Mouse (Mus musculus): ENCODE measurements around the gene Shisal2b.
"Not testable (repeated sequence)": the region's sequence is repeated elsewhere in the genome, so short reads cannot be mapped to it uniquely, and the experiment has no call there.

The Shisal2b gene

DNA sequence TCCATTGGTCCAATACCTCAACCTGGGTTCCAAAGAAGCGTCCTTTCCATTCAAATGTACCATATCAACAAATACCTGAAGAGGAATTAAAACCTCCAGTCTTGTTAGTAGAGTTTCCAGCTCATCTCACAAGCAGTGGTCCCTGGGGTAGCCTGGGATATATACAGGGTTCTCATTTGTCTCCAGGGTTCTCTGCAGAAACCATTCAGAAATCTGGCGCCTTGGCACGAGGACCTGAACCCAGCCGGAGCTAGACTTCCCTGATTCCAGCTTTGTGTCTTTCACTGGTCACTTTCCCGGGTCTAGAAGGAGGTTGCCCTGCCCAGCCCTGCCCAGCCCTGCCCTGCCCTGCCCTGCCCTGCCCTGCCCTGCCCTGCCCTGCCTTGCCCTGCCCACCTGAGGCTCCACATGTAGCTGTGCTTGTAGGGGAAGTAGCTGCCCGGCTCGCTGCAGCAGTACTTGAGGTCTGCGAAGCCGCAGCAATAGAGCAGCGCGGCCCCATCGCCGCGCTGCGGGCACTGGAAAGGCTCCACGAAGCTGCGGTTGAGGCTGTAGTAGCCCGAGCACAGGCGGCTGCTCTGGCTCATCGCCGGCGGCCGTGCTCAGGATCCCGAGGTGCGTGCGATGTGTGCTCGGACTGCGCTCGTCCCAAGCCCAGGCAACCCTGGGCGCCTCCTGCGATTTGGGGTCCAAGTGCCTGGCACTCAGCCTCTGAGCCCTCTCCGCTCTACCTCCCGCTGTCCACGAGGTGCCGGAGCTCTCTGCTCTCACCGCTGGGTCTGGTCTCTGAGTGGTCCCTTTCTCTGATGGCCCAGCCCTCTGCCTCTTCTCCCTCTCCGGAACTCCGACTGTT, at the start of gene Shisal2b:
Gene Shisal2b (minus strand): TSS at position 767 of the 853 bp plus-strand sequence.
- DNase-seq (ENCODE audit: low spot score in 2 of 2): peak in 1 of 2 experiments; percentile 6

DNA sequence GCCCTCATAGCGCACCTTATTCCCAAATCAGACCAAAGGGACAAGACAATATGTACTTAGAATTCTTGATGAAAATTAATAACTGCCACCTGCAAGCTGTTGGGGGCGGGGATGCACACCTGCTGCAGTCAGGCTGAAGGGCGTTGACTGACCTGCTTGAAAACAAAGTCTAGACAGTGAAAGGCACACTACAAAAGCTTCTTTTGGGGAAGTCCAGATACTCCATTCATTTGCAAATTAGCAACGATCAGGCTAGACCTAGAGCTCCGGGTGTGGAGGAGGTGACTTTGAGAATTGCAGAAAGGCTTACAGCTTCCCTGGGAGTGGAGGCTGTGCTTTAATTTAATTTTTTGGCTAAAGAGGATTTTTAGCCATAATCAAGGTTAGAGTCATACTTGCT, 47.9 kb upstream of the Shisal2b start:
- DNase-seq (ENCODE audit: low spot score in 2 of 2): not testable (repeated sequence)

DNA sequence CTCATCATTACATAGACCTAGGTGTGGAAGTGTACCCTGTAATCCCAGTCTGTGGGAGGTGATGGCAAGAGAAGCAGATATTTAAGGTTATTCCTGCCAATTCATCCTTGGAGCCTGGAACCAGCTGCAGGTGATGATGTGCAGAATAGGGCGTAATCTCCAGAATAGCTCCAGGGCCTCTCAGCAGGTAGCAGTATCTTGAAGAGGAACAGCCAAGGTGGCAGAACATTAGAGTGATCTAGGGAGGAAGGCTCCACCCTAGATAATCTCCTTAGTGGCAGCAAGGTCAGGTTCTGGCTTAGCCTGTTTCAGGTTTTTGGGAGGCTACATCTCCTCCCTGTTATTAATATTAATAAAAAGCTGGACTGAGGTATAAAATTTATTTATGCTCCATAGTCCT, 47.3 kb upstream of the Shisal2b start:
- DNase-seq (ENCODE audit: low spot score in 2 of 2): not testable (repeated sequence)

DNA sequence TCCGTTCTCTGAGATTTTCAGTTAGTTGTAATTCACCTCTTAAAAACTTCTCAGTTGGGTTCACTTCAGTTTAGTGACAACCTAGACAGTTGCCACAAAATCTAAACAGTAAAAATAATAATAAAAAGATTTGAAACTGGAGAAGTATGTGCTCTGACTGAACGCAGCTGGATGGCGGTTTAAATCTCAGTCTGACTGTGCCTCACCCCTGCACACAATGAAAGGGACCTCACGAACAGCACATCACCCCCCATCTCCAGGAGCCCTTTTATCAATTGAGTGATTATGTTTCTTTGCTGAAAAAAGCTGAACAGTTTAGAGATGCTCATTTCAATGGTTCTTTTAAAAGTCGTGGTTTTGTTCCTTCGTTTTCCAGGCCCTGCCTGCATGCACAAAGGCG, 45.0 kb upstream of the Shisal2b start:
- DNase-seq (ENCODE audit: low spot score in 2 of 2): no peak

DNA sequence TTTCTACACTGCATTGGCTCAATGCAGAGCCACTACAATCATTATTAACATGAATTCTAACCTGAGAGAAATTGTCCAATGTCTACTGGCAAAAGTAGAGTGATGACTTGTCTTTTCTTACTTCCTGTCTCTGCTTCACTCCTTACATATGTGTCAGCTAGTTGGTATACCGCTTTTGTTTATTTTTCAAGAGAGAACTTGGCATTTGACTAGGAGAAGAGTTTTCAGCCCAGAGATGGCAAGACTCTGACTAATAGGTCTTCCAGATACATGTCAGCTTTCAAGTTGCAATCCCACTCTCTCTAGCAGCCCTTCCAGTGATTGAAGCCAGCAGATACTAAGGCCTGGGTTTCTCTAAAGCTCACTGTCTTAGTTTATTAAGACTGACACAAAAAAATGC, 31.1 kb upstream of the Shisal2b start:
- no peak for DNase-seq (ENCODE audit: low spot score in 2 of 2)

DNA sequence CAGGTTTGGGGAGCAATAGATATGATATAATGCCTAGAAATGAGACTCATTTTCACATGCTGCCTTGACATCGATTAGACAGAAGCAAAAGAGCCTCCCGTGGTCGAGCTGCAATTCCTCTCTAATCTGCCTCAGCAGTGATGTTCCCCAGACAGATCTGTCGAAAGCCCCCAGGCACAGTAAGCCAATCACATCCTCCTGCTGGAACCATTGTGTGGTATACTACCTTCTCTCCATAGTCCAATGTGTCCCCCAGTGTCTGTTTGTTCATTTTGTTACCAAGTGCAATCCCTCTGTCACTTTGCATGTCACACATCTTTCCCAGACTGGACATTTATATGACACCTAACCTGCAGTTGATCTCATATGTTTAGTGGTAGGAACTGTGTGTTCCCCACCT, 28.6 kb upstream of the Shisal2b start:
- DNase-seq (ENCODE audit: low spot score in 2 of 2): no peak

DNA sequence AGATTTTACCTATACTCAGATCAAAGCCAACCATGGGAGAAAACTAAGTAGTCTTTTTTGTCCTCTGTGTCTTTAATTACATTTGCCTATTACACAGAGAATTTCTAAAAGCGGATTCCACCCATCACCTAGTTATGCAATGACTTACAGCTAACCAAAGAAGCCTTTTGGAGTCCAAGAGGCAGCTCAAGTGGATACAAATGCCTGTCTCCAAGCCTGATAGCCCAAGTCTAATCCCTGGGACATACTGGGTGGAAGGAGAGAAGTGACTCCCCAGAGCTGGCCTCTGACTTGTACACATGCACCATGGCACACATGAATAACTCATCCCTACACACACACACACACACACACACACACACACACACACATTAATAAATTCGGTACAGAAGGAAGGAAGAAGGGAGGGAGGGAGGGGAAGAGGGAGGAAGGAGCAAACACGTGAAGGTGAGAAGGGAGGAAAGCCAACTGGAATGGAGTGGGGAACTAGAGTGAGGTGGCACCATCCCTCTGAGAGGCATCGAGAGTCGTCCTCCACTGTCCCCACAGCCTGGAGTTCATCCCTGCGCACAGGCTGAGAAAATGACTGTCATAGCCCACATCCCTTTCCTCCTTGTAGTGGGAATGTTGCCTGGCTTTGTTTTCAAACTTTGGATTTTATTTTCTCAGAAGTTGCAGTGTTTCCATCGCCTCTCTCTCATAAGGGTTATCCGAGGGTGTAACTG, 22.8 kb upstream of the Shisal2b start:
- DNase-seq (ENCODE audit: low spot score in 2 of 2): no peak

DNA sequence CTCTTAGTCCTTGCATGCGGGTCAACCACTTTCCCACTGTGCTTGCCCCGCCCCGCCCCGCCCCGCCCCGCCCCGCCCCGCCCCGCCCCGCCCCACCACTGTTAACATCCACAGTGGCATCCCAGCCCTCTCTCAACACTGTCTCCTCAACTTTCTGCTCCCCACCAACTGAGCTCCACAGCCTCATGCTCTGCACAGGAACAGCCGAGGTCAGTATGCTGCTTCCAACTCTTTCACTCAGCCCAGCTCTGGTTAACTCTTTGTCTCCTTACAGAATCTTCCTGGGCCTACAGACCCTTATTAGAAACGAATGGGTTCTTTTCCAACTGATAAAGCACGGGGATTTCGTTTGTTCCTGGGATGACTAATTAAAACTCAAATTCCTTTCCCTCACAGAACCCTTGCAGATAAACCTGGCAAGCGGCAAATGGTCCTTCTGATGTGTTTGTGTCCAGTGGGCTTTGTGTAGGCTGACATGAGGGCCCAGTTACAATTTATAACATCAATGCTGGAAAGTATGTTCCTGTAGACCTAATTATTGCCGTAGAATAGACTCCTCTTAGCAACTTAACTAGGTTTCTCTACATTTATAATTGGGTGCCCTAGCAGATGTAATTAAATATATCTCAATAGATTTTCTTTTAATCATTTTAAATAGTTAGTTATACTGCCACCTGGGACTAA, 20.0 kb upstream of the Shisal2b start:
- no peak for DNase-seq (ENCODE audit: low spot score in 2 of 2)

DNA sequence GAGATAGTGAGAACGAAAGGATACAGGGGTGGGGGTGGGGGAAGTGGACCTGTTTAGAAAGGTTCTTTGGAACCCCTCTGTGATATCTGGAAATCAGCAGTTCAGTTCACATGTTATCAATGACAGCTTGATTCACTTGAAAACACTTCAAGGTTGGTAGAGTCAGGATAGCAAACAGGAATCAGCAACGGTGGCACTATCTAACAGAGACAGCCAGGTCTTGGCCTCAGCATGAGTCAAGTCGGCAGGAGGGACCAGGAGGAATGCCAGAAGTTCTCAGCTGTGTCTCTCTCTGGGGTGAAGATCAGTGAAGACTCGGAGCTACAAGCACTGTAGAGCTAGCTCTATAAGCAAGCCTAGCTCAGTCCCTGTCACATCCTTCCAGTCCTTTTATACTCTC, 14.8 kb upstream of the Shisal2b start:
- DNase-seq (ENCODE audit: low spot score in 2 of 2): no peak

DNA sequence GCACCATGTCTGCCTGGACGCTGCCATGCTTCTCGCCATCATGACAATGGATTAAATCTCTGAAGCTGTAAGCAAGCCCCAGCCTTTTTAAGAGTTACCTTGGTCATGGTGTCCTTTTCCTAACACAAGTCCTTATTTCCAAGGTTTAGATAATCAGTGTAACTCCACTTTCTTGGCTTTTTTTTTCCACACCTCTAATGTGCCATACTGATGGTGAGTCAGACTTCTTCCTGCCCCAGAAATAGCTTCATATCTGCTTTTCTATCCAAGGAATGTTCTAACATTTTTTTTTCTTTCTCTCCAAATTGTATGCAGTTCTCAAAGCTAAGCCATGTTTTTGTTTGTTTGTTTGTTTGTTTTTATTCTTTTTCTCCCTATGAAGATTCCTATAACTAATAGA, 6.2 kb upstream of the Shisal2b start:
- no peak for DNase-seq (ENCODE audit: low spot score in 2 of 2)

DNA sequence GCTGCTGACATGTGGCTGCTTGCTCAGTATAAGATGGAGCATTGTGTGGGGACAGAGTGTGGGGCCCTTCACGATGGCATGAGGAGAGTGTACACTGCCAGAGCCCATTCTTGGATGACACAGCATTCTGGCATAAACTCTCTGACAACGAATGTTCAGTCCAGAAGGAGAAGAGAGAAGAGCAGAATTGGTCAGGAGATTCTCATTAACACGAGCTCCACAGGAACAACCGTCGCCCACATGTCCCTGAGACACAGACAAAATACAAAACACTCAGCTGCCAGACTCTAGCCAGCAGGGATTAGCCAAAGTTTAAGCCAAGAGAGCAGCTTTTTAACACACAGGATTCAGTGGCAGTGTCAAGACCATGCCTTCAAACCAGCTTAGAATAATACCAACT, 3.0 kb upstream of the Shisal2b start:
- no peak for DNase-seq (ENCODE audit: low spot score in 2 of 2)

DNA sequence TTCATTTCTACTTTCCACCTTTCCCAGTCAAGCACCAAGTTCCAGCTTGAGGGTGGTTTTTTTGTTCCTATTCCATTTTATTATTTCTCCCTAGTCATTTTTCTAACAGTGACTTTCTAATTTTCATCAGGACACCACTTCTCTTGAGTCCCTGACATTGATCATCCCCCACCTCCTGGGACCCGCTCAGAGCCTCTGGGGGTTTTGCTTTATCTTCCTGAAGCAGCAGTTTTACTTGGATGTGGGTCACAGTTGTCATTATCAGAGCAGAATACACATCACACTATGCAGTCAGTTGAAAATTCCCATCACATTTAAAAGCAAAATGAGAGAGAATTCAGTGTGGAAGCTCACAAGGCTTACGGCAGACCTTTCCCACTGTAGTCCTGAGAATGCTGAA, 10.0 kb downstream of the Shisal2b start:
- no peak for DNase-seq (ENCODE audit: low spot score in 2 of 2)

DNA sequence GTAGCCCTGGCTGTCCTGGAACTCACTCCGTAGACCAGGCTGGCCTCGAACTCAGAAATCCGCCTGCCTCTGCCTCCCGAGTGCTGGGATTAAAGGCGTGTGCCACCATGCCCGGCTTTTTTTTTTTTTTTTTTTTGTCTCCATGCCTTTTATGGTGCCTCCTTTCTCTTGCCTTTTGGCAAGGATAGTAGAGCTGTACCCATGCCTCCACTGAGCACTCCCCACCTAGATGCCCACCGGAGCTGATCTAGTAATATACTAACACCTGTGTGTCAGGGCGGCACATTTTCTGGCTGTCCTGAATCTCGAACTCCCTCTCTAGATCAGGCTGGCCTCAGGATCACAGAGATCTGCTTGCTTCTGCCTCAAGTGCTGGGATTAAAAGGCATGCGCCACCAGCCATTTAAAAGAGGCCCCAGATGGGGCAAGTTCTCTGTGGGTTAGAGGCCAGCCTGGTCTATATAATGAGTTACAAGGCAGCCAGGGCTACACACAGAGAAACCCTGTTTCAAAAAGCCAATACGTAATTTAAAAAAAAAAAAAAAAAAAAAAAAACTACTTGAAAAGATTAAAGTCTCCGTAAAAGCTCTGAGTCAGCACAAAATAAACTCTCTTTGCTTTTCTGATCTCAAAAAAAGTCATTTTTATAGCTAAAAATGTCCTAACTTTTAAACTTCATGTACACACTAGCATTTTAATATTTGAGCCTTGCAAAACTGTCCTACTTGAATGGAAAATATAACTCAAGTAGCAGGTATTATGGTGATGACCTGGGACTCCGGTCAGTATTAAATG, 20.2 kb downstream of the Shisal2b start:
- no peak for DNase-seq (ENCODE audit: low spot score in 2 of 2)

DNA sequence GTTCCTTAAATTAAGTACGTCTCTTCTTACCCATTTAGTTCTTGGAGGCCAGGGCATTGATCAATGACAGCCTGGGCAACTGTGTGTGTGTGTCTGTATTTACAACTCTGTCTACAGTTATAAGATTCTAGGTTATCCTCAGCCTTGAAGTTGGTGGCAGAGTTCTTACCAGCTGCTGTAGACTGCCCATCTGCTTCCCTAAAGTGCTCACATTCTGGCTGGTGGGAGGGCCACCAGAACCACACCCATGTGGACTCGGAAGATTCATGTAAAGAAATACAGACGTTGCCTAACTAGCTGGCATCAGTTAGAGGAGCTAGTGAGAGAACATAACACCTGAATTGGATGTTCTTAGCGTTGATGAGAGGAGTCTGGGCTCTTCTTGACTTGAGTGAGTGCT, 21.8 kb downstream of the Shisal2b start:
- DNase-seq (ENCODE audit: low spot score in 2 of 2): no peak

DNA sequence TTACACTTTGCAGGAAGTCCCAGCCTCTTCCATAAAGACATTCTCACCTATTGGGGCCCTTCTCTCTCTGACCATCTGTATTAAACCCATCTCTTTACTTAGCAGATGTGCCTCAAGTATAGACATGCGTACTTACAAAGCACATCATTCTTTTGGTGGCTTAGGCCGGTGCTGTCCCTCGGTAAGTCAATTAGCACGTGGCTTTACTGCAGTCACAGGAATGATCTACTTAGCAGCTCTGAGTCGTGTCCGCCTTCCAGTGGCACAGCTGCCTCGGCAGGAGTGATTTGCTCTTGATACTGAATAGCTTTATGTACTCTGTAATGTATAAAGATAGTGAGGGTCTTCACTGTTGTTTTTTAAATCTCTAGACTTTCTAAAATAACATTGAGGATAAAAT, 26.1 kb downstream of the Shisal2b start:
- no peak for DNase-seq (ENCODE audit: low spot score in 2 of 2)

DNA sequence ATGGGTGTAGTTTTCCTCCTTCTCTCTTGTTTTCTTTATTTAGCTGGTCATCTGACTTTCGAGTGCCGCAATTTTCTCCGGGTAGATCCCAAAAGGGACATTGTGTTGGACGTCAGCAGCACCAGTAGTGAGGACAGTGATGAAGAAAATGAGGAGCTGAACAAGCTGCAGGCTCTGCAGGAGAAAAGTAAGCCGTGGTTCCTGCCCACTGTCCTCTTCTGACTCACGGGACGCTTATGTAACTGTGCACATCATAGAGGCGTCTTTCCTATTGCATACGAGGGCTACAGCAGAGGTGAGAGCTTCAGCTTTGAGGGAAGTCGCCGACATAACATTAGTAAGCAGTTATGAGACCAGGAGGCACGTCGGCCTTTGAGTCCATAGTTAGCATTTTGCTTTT, 30.9 kb downstream of the Shisal2b start:
- DNase-seq (ENCODE audit: low spot score in 2 of 2): no peak

DNA sequence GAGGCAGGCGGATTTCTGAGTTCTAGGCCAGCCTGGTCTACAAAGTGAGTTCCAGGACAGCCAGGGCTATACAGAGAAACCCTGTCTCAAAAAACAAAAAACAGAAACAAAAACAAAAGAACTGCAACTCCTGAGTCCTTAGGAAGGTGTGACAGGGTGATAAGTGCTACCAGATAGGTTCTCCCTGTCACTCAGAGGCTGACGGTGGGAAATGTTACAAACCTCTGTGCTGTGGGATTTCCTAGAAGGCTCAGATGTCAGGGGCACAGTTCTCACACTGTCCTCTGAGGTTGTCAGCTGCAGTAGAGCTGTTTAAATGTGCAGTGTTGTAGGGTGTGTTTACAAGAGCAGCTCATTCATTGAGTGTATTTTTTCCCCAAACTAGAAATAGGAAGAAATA, 38.2 kb downstream of the Shisal2b start:
- DNase-seq (ENCODE audit: low spot score in 2 of 2): no peak

DNA sequence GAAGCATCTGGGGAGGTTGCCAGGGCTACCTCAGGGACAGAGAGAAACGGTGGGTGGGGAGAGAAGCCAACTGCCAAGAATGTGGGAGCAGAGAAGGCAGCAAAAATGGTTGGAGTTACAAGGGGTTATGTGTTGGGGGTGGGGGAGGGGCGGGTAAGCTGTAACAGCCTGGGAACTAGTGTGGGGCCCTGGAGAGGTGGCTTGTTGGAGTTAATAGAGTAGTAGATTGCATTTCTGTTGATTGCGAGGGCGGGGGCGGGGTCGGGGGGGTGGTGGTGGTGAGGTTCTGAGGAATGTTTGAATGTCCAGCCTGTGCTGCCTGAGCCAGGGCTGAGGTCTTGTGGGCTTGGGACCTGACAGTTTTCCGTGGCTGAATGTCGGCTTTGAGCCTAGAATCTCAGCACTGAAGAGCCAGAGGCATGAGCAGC, 41.3 kb downstream of the Shisal2b start:
- DNase-seq (ENCODE audit: low spot score in 2 of 2): no peak

DNA sequence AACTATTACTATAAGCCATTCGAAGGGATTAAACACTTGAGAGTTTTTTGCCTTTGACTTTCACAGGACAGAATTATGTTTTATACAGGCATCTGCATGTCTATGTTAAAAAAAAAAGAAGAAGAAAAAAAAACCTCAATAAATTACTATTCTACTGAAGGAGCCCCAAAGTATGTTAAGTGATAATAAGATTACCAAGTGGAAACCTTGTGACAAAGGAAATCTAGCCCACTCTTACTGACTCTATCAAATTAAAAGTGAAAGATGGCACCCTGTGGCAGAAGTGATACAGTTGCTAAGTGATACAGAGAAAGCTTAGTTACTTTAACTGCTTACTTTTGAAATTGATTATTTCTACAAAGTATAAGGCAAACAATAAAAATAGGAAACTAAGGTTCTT, 41.8 kb downstream of the Shisal2b start:
- no peak for DNase-seq (ENCODE audit: low spot score in 2 of 2)

DNA sequence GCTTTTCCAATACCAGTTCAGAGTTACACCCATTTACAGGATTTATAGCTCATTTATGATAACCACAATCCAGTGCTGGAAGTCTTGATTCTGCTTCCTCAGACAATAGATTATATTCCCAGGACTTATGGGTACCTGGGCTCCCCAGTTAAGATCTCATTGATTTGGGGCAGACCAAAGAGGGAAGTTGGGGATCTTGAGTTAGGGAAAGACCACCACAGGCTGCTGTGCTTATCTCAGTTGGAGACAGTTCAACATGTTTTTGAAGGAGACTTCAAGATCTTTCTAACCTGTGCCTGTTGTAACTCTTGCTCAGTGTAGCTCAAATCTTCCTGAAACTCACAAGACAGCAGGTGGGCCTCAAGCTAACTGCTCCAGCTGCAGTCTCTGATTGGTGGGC, 42.5 kb downstream of the Shisal2b start:
- DNase-seq (ENCODE audit: low spot score in 2 of 2): no peak

DNA sequence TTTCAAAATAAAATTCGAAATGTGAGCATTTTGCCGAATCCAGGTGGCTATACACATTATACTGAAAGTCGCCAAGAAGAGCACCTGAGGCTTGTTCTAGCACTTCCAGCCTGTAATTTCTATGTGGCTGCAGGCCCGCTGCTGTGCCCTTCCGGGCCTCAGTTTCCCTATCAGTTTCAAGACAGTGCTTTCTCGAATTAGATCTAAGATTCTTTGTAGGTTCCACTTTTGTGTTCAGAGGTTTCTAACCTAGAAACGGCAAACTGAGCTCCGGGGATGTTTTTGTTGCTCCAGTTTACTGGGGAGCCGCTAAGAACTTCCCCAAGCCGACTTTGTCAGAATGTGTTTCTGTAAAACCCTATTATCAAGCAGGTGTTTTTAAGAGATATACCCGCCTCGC, 46.0 kb downstream of the Shisal2b start:
- DNase-seq (ENCODE audit: low spot score in 2 of 2): no peak

Measured in frontal cortex, postnatal 14 days (tissue).